Mouse (Mus musculus) liver, embryonic 14.5 days (tissue): Measurements from ENCODE around the gene Rplp2. TPM values are rescaled to one million over a fixed set of nuclear protein-coding genes. Genes with fewer than 3 reads are reported as not detected.

Experiments used
- ATAC-seq: fragments of 200-750 bp; cut with Nextera tagmentation; 2 replicates; pipeline ENCODE4 v1.8.0; 2017; ENCODE audit warnings: moderate number of reproducible peaks, mild to moderate bottlenecking, moderate library complexity; ENCODE audit not compliant: insufficient read depth
- DNase-seq, 3 experiments: peaks; one replicate each; pipeline ENCODE4 v3.0.0-alpha.2; 2012 to 2013; ENCODE audit warnings: low read depth in 3 of 3, low spot score in 3 of 3
- H3K27ac ChIP-seq: fragments of 300-500 bp; sonication (generic); 2 replicates; pipeline ENCODE4 v1.5.1; 2014; ENCODE audit warnings: moderate library complexity, mild to moderate bottlenecking, control low read depth, inconsistent platforms
- H3K27me3 ChIP-seq: fragments of 300-500 bp; sonication (generic); 2 replicates; pipeline ENCODE4 v1.6.1; 2014; ENCODE audit warnings: mild to moderate bottlenecking, low read length, moderate library complexity; ENCODE audit not compliant: control insufficient read depth, insufficient read depth
- H3K36me3 ChIP-seq: fragments of 300-500 bp; sonication (generic); replicated peaks from 2 replicates; pipeline ENCODE4 v1.6.1; 2014; ENCODE audit warnings: low read depth; ENCODE audit not compliant: control insufficient read depth, insufficient read depth
- H3K4me1 ChIP-seq, 2 experiments: fragments of 200-500 bp in 1 of 2; fragments of 300-500 bp in 1 of 2; sonication (generic) in 1 of 2; replicated peaks; 2 replicates each; pipeline ENCODE4 v1.6.1; 2012 to 2014; ENCODE audit warnings: antibody characterized with exemption in 1 of 2, inconsistent platforms in 1 of 2, low read length in 1 of 2; ENCODE audit not compliant: control insufficient read depth in 2 of 2, insufficient read depth in 2 of 2
- H3K4me2 ChIP-seq: fragments of 300-500 bp; sonication (generic); 2 replicates; pipeline ENCODE4 v1.6.1; 2014; ENCODE audit warnings: low read depth, mild to moderate bottlenecking, control low read depth, moderate library complexity
- H3K4me3 ChIP-seq, 2 experiments: fragments of 200-500 bp in 1 of 2; fragments of 300-500 bp in 1 of 2; sonication (generic) in 1 of 2; 2 replicates each; pipeline ENCODE4 v1.5.1; 2012 to 2014; ENCODE audit warnings: low read depth in 2 of 2, low read length in 2 of 2, mild to moderate bottlenecking in 2 of 2, control low read depth in 1 of 2, inconsistent platforms in 1 of 2, moderate library complexity in 1 of 2; ENCODE audit not compliant: insufficient read depth in 1 of 2
- H3K9ac ChIP-seq: fragments of 300-500 bp; sonication (generic); replicated peaks from 2 replicates; pipeline ENCODE4 v1.6.1; 2014; ENCODE audit warnings: mild to moderate bottlenecking, control low read depth, moderate library complexity
- H3K9me3 ChIP-seq: fragments of 300-500 bp; sonication (generic); 2 replicates; pipeline ENCODE4 v1.6.1; 2016; ENCODE audit warnings: low read length, mixed read lengths; ENCODE audit not compliant: control insufficient read depth
- CTCF ChIP-seq: IDR thresholded peaks from 2 replicates; pipeline ENCODE4 v1.5.1; 2016; ENCODE audit warnings: antibody characterized with exemption, low read depth, control low read depth
- EP300 ChIP-seq: IDR thresholded peaks from 2 replicates; pipeline ENCODE4 v1.6.1; 2016; ENCODE audit warnings: antibody characterized with exemption, low read depth
- WGBS: fragments of 180-500 bp; shearing (Covaris S2); extraction: QIAGEN DNeasy Blood & Tissue Kit; methylation state at CpG from one replicate; pipeline ENCODE4 v1.1.7; 2014; ENCODE audit not compliant: insufficient replicate concordance; 5-methylcytosine and 5-hydroxymethylcytosine counted together
- polyA plus RNA-seq, 2 experiments: library from polyadenylated mRNA; depleted of rRNA in 1 of 2; stranded (reverse) in 1 of 2; unstranded in 1 of 2; fragments of >200 nt; fragmentation: Nextera tagmentation in 1 of 2; extraction: Ambion mirVana in 1 of 2; gene quantifications; 2 replicates each; pipeline versions ENCODE4 v1.2.1 to v1.2.3; 2012 to 2014

The Rplp2 gene
- polyA plus RNA-seq, 2 experiments = 661 to 942 TPM

GRCm38 (mm10) chr7:141410631-141411030, 36.5 kb upstream of the Rplp2 start:
- ATAC-seq (no peak), DNase-seq (no peak)
- Histone ChIP-seq H3K9me3 (no peaks in the 10 kb centered on the region), H3K4me2 (no peak overlapping the region), H3K27ac (no peak overlapping the region), H3K4me1 (peaks cover 11 to 14% of the 10 kb centered on the region in 2 experiments), H3K36me3 (peaks cover 4% of the 10 kb centered on the region; the same call in 1 of the 2 replicates), H3K9ac (no peak overlapping the region), H3K27me3 (no peaks in the 10 kb centered on the region), H3K4me3 (no peak overlapping the region)
- TF ChIP-seq CTCF (no peak), EP300 (no peak)
- WGBS = 86% methylated on average over 8 of the region's 8 CpGs

- no peak overlapping the region for H3K4me2 ChIP-seq
- H3K27me3 ChIP-seq = no peaks in the 10 kb centered on the region
- ATAC-seq = no peak
- no peak overlapping the region for H3K9ac ChIP-seq
- peaks cover 4% of the 10 kb centered on the region; the same call in 1 of the 2 replicates for H3K36me3 ChIP-seq
- H3K4me1 ChIP-seq = peaks cover 11 to 14% of the 10 kb centered on the region in 2 experiments
- no peak overlapping the region for H3K27ac ChIP-seq
- no peak for DNase-seq
- no peak for TF ChIP-seq CTCF
- no peak for TF ChIP-seq EP300
- no peaks in the 10 kb centered on the region for H3K9me3 ChIP-seq
- WGBS = 77% methylated on average over 1 of the region's 1 CpGs
- no peak overlapping the region for H3K4me3 ChIP-seq
These were observed 35.5 kb upstream of the Rplp2 start for GRCm38 (mm10) chr7:141411667-141412066.

GRCm38 (mm10) chr7:141413331-141413730, 33.8 kb upstream of the Rplp2 start:
- peak; percentile 10; the same call in 1 of the 2 replicates for ATAC-seq

GRCm38 (mm10) chr7:141413809-141414584, 33.2 kb upstream of the Rplp2 start, which contains the start of gene Gatd1:
TSS of gene Gatd1 (minus strand) at chr7:141414136.
- Histone ChIP-seq H3K27me3 (no peaks in the 10 kb centered on the region), H3K4me1 (peaks cover 11 to 14% of the 10 kb centered on the region in 2 experiments), H3K4me3 (peak within 1 kb of the TSS; percentile 89), H3K9ac (peak within 1 kb of the TSS; percentile 90), H3K4me2 (peak within 1 kb of the TSS; percentile 100), H3K9me3 (no peaks in the 10 kb centered on the region), H3K36me3 (peaks cover 2% of the 10 kb centered on the region; the same call in 1 of the 2 replicates), H3K27ac (peak within 1 kb of the TSS; percentile 72)
- DNase-seq = peak; percentile 97 to 98 (median 98)
- ATAC-seq = peak; percentile 94
- TF ChIP-seq EP300 (no peak), CTCF (peak; percentile 49)
- under 1% methylated on average over 53 of the region's 56 CpGs for WGBS

More at GRCm38 (mm10) chr7:141413331-141413730, 33.8 kb upstream of the Rplp2 start:
- peak overlapping the region; percentile 84 to 89 for H3K4me3 ChIP-seq
- peak overlapping the region; percentile 100 for H3K4me2 ChIP-seq
- TF ChIP-seq CTCF = no peak
- no peak for TF ChIP-seq EP300
- WGBS = 3% methylated on average over 16 of the region's 16 CpGs
- H3K4me1 ChIP-seq = peaks cover 11 to 14% of the 10 kb centered on the region in 2 experiments
- H3K36me3 ChIP-seq = peaks cover 2% of the 10 kb centered on the region; the same call in 1 of the 2 replicates
- H3K27ac ChIP-seq = peak overlapping the region; percentile 72
- DNase-seq = no peak
- peak overlapping the region; percentile 90 for H3K9ac ChIP-seq
- no peaks in the 10 kb centered on the region for H3K9me3 ChIP-seq
- H3K27me3 ChIP-seq = no peaks in the 10 kb centered on the region

GRCm38 (mm10) chr7:141416144-141416841, 30.9 kb upstream of the Rplp2 start:
- DNase-seq = no peak
- no peaks in the 10 kb centered on the region for H3K36me3 ChIP-seq
- H3K9ac ChIP-seq = no peak overlapping the region
- no peaks in the 10 kb centered on the region for H3K27me3 ChIP-seq
- no peak overlapping the region for H3K4me2 ChIP-seq
- WGBS = 71% methylated on average over 6 of the region's 6 CpGs
- no peak for ATAC-seq
- H3K27ac ChIP-seq = no peak overlapping the region
- H3K4me3 ChIP-seq = no peak overlapping the region
- no peaks in the 10 kb centered on the region for H3K9me3 ChIP-seq
- TF ChIP-seq EP300 (no peak), CTCF (no peak)
- H3K4me1 ChIP-seq = peaks cover 11 to 14% of the 10 kb centered on the region in 2 experiments
